Mouse (Mus musculus): Measurements from ENCODE around the gene Rpl36a. TPM values are rescaled to one million over a fixed set of nuclear protein-coding genes. Genes with fewer than 3 reads are reported as not detected.

The Rpl36a gene
- polyA plus RNA-seq, 1 experiment: 1,272 TPM

DNA sequence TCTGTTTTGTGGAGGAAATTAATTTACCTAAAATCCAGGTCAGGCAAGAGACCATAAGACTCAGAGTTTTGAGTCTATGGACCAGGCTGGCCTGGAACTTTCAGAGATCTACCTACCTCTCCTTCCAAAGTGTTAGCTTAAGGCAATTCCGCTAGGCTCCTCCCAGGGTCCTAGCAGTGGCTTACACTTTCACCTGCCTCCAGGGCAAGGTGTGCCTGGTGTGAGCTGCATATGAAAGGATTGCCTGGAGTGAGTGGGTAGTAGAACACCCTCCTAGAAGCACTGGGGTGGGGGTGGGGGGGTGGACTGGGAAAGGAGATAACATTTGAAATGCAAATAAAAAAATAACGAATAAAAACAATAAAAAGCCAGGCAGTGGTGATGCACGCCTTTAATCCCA lies 36.2 kb downstream of the Rpl36a start:
- H3K79me2 ChIP-seq (ENCODE audit: control insufficient read depth, insufficient read depth): no peaks in the 10 kb centered on the region
- no peak overlapping the region for H3K4me3 ChIP-seq
- no peaks in the 10 kb centered on the region for H3K36me3 ChIP-seq (ENCODE audit: control insufficient read depth, insufficient read depth)
- TF ChIP-seq REST (IDR thresholded peaks at IDR 0.05; ENCODE audit: insufficient read depth, insufficient read length) (no peak), SRF (IDR thresholded peaks at IDR 0.05; ENCODE audit: control insufficient read depth, insufficient read length, low read depth) (no peak), MAX (IDR thresholded peaks at IDR 0.05; ENCODE audit: low read depth) (no peak), TCF12 (IDR thresholded peaks at IDR 0.05; ENCODE audit: insufficient read depth, poor library complexity, severe bottlenecking) (no peak), CEBPB (IDR thresholded peaks at IDR 0.05; ENCODE audit: insufficient read depth, poor library complexity, severe bottlenecking) (no peak), TCF3 (IDR thresholded peaks at IDR 0.05; ENCODE audit: insufficient read length, low read depth) (no peak), USF1 (IDR thresholded peaks at IDR 0.05; ENCODE audit: low read depth) (no peak)
- H3K27me3 ChIP-seq (ENCODE audit: control insufficient read depth, insufficient read depth, insufficient read length): no peaks in the 10 kb centered on the region
- no peak overlapping the region for H3K4me2 ChIP-seq (ENCODE audit: low read depth)
- H3ac ChIP-seq (ENCODE audit: control insufficient read depth, insufficient read length): no peak overlapping the region

DNA sequence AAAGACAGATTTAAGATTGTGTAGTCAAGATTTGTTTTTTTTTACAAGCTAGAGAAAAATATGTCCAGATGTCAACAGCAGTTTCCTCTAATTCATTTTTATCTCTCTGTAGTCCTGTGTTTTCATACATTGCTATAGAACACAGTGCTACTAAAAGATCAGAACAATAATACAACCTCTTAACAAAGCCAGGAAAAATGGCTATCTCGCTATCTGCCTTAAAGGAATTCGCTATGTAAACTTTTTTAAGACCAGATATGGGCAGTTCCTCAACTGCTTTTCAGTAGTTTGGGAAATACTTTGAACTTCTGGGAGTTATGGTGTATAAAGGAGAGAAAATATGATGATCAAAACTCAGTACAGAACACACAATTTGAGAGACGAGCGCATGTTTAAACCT lies 37.9 kb downstream of the Rpl36a start:
- H3ac ChIP-seq (ENCODE audit: control insufficient read depth, insufficient read length): no peak overlapping the region
- no peak overlapping the region for H3K4me2 ChIP-seq (ENCODE audit: low read depth)
- TF ChIP-seq USF1 (IDR thresholded peaks at IDR 0.05; ENCODE audit: low read depth) (no peak), CEBPB (IDR thresholded peaks at IDR 0.05; ENCODE audit: insufficient read depth, poor library complexity, severe bottlenecking) (no peak), SRF (IDR thresholded peaks at IDR 0.05; ENCODE audit: control insufficient read depth, insufficient read length, low read depth) (no peak), MAX (IDR thresholded peaks at IDR 0.05; ENCODE audit: low read depth) (no peak), E2F4 (IDR thresholded peaks at IDR 0.05; ENCODE audit: insufficient read depth) (no peak), MYOG (IDR thresholded peaks at IDR 0.05; ENCODE audit: control insufficient read depth in 1 of 3, insufficient read depth in 1 of 3, insufficient read length in 2 of 3, low read depth in 2 of 3) (no peak), TCF12 (IDR thresholded peaks at IDR 0.05; ENCODE audit: insufficient read depth, poor library complexity, severe bottlenecking) (no peak), TCF3 (IDR thresholded peaks at IDR 0.05; ENCODE audit: insufficient read length, low read depth) (no peak), POLR2AphosphoS2 (IDR thresholded peaks at IDR 0.05; ENCODE audit: insufficient read length, low read depth) (no peak), POLR2A (IDR thresholded peaks at IDR 0.05; ENCODE audit: insufficient read length, low read depth) (no peak), REST (IDR thresholded peaks at IDR 0.05; ENCODE audit: insufficient read depth, insufficient read length) (no peak), MYOD1 (IDR thresholded peaks at IDR 0.05; ENCODE audit: control insufficient read depth in 1 of 3, insufficient read length in 2 of 3, low read depth in 2 of 3) (no peak)
- H3K79me2 ChIP-seq (ENCODE audit: control insufficient read depth, insufficient read depth): no peaks in the 10 kb centered on the region
- no peaks in the 10 kb centered on the region for H3K27me3 ChIP-seq (ENCODE audit: control insufficient read depth, insufficient read depth, insufficient read length)
- H3K4me3 ChIP-seq: no peak overlapping the region
- no peaks in the 10 kb centered on the region for H3K36me3 ChIP-seq (ENCODE audit: control insufficient read depth, insufficient read depth)

DNA sequence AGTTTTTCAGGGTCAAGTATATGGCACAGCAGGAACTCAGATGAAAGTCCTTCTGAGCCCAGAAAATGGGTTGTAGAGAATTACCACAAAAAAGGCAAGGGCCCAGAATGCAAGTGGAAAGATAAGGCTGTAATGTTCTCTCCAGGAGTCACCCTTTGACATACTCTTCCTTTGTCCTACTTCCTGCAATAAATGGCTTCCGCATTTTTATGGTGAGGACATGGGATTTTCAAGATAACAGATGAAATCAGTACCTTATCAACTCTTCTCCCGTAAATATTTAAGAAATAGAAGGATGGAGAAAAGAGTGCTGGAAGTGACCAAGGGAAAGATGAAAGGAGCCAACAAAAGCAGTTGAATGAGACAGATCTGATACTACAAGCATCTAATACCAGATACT lies 42.7 kb downstream of the Rpl36a start:
- H3K36me3 ChIP-seq (ENCODE audit: control insufficient read depth, insufficient read depth): no peaks in the 10 kb centered on the region
- TF ChIP-seq TCF12 (IDR thresholded peaks at IDR 0.05; ENCODE audit: insufficient read depth, poor library complexity, severe bottlenecking) (no peak), MYOG (IDR thresholded peaks at IDR 0.05; ENCODE audit: control insufficient read depth in 1 of 3, insufficient read depth in 1 of 3, insufficient read length in 2 of 3, low read depth in 2 of 3) (no peak), REST (IDR thresholded peaks at IDR 0.05; ENCODE audit: insufficient read depth, insufficient read length) (no peak), USF1 (IDR thresholded peaks at IDR 0.05; ENCODE audit: low read depth) (no peak), MAX (IDR thresholded peaks at IDR 0.05; ENCODE audit: low read depth) (no peak), TCF3 (IDR thresholded peaks at IDR 0.05; ENCODE audit: insufficient read length, low read depth) (no peak), POLR2AphosphoS2 (IDR thresholded peaks at IDR 0.05; ENCODE audit: insufficient read length, low read depth) (no peak), CEBPB (IDR thresholded peaks at IDR 0.05; ENCODE audit: insufficient read depth, poor library complexity, severe bottlenecking) (no peak), SRF (IDR thresholded peaks at IDR 0.05; ENCODE audit: control insufficient read depth, insufficient read length, low read depth) (no peak), E2F4 (IDR thresholded peaks at IDR 0.05; ENCODE audit: insufficient read depth) (no peak), POLR2A (IDR thresholded peaks at IDR 0.05; ENCODE audit: insufficient read length, low read depth) (no peak), MYOD1 (IDR thresholded peaks at IDR 0.05; ENCODE audit: control insufficient read depth in 1 of 3, insufficient read length in 2 of 3, low read depth in 2 of 3) (no peak)
- no peaks in the 10 kb centered on the region for H3K27me3 ChIP-seq (ENCODE audit: control insufficient read depth, insufficient read depth, insufficient read length)
- no peak overlapping the region for H3ac ChIP-seq (ENCODE audit: control insufficient read depth, insufficient read length)
- H3K79me2 ChIP-seq (ENCODE audit: control insufficient read depth, insufficient read depth): no peaks in the 10 kb centered on the region
- H3K4me3 ChIP-seq: no peak overlapping the region
- no peak overlapping the region for H3K4me2 ChIP-seq (ENCODE audit: low read depth)

DNA sequence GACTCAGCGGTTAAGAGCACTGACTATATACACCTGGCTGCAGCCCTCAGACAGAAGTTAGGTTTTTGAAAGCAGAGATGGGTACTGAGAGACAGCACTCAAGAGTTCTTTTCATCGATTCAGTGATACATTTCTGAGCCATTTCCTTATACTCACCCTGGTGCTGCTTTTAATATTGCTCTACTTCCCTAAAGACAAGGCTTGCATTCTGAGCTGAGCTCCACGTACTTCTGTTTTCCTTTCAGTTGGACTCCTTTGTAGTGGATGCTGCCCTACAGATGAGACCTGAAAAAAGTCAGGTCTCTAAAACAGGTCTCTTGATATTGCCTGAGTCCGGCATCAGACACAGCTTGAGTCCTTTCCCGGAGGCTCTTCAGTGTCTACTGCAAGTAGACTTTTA lies 47.3 kb downstream of the Rpl36a start:
- H3K27me3 ChIP-seq (ENCODE audit: control insufficient read depth, insufficient read depth, insufficient read length): no peaks in the 10 kb centered on the region
- H3K4me3 ChIP-seq: no peak overlapping the region
- H3K36me3 ChIP-seq (ENCODE audit: control insufficient read depth, insufficient read depth): no peaks in the 10 kb centered on the region
- H3ac ChIP-seq (ENCODE audit: control insufficient read depth, insufficient read length): no peak overlapping the region
- H3K79me2 ChIP-seq (ENCODE audit: control insufficient read depth, insufficient read depth): no peaks in the 10 kb centered on the region
- no peak overlapping the region for H3K4me2 ChIP-seq (ENCODE audit: low read depth)
- TF ChIP-seq E2F4 (IDR thresholded peaks at IDR 0.05; ENCODE audit: insufficient read depth) (no peak), POLR2AphosphoS2 (IDR thresholded peaks at IDR 0.05; ENCODE audit: insufficient read length, low read depth) (no peak), TCF3 (IDR thresholded peaks at IDR 0.05; ENCODE audit: insufficient read length, low read depth) (no peak), MYOG (IDR thresholded peaks at IDR 0.05; ENCODE audit: control insufficient read depth in 1 of 3, insufficient read depth in 1 of 3, insufficient read length in 2 of 3, low read depth in 2 of 3) (no peak), POLR2A (IDR thresholded peaks at IDR 0.05; ENCODE audit: insufficient read length, low read depth) (no peak), MAX (IDR thresholded peaks at IDR 0.05; ENCODE audit: low read depth) (no peak), CEBPB (IDR thresholded peaks at IDR 0.05; ENCODE audit: insufficient read depth, poor library complexity, severe bottlenecking) (no peak), USF1 (IDR thresholded peaks at IDR 0.05; ENCODE audit: low read depth) (no peak), REST (IDR thresholded peaks at IDR 0.05; ENCODE audit: insufficient read depth, insufficient read length) (no peak), TCF12 (IDR thresholded peaks at IDR 0.05; ENCODE audit: insufficient read depth, poor library complexity, severe bottlenecking) (no peak)

DNA sequence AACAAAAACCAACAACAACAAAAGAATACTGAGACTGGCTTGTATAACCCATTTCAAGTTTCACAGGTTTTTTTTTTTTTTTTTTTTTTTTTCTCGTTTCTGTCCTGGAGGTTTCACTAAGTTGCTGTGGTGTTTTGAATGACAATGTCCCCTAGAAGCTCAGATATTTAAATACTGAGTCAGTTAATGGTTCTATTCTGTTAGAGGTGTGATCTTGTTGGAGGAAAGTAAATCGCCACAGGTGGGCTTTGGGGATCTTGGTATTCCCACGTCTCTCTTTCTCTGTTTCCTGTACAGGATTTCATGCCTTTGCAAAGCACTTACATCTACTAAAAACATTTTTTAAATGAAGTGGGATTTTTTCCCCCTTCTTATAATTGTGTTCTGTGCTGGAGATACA lies 49.7 kb downstream of the Rpl36a start:
- Histone ChIP-seq H3K36me3 (ENCODE audit: control insufficient read depth, insufficient read depth) (no peaks in the 10 kb centered on the region), H3ac (ENCODE audit: control insufficient read depth, insufficient read length) (no peak overlapping the region), H3K4me2 (ENCODE audit: low read depth) (no peak overlapping the region), H3K27me3 (ENCODE audit: control insufficient read depth, insufficient read depth, insufficient read length) (no peaks in the 10 kb centered on the region), H3K79me2 (ENCODE audit: control insufficient read depth, insufficient read depth) (no peaks in the 10 kb centered on the region), H3K4me3 (no peak overlapping the region)
- TF ChIP-seq E2F4 (IDR thresholded peaks at IDR 0.05; ENCODE audit: insufficient read depth) (no peak), POLR2A (IDR thresholded peaks at IDR 0.05; ENCODE audit: insufficient read length, low read depth) (no peak), TCF12 (IDR thresholded peaks at IDR 0.05; ENCODE audit: insufficient read depth, poor library complexity, severe bottlenecking) (no peak), TCF3 (IDR thresholded peaks at IDR 0.05; ENCODE audit: insufficient read length, low read depth) (no peak), MAX (IDR thresholded peaks at IDR 0.05; ENCODE audit: low read depth) (no peak), USF1 (IDR thresholded peaks at IDR 0.05; ENCODE audit: low read depth) (no peak), SRF (IDR thresholded peaks at IDR 0.05; ENCODE audit: control insufficient read depth, insufficient read length, low read depth) (no peak), MYOD1 (IDR thresholded peaks at IDR 0.05; ENCODE audit: control insufficient read depth in 1 of 3, insufficient read length in 2 of 3, low read depth in 2 of 3) (no peak), MYOG (IDR thresholded peaks at IDR 0.05; ENCODE audit: control insufficient read depth in 1 of 3, insufficient read depth in 1 of 3, insufficient read length in 2 of 3, low read depth in 2 of 3) (no peak), CEBPB (IDR thresholded peaks at IDR 0.05; ENCODE audit: insufficient read depth, poor library complexity, severe bottlenecking) (no peak), POLR2AphosphoS2 (IDR thresholded peaks at IDR 0.05; ENCODE audit: insufficient read length, low read depth) (no peak), REST (IDR thresholded peaks at IDR 0.05; ENCODE audit: insufficient read depth, insufficient read length) (no peak)

Data from myocyte (in vitro differentiated cells).